Mouse (Mus musculus) limb, embryonic 14.5 days (tissue): ENCODE data around the gene Mtln. TPM values are rescaled to one million over a fixed set of nuclear protein-coding genes. Genes with fewer than 3 reads are reported as not detected.

Source experiments
- ATAC-seq: fragments of 200-750 bp; cut with Nextera tagmentation; 2 replicates; pipeline ENCODE4 v1.8.0; 2017; ENCODE audit warnings: low read depth, moderate number of reproducible peaks, moderate TSS enrichment; ENCODE audit not compliant: low FRiP score
- DNase-seq: peaks from one replicate; pipeline ENCODE4 v3.0.0-alpha.2; 2015; ENCODE audit warnings: low spot score
- H3K27ac ChIP-seq: fragments of 300-500 bp; sonication (generic); replicated peaks from 2 replicates; pipeline ENCODE4 v1.5.1; 2014; ENCODE audit warnings: low read depth, mild to moderate bottlenecking, low read length, moderate library complexity, mixed read lengths
- H3K27me3 ChIP-seq: fragments of 300-500 bp; sonication (generic); 2 replicates; pipeline ENCODE4 v1.6.1; 2014; ENCODE audit warnings: low read length, mixed read lengths; ENCODE audit not compliant: control insufficient read depth, insufficient read depth
- H3K36me3 ChIP-seq: fragments of 300-500 bp; sonication (generic); 2 replicates; pipeline ENCODE4 v1.6.1; 2014; ENCODE audit warnings: mild to moderate bottlenecking, low read length, moderate library complexity, mixed read lengths; ENCODE audit not compliant: control insufficient read depth, insufficient read depth
- H3K4me1 ChIP-seq: fragments of 300-500 bp; sonication (generic); 2 replicates; pipeline ENCODE4 v1.6.1; 2014; ENCODE audit warnings: antibody characterized with exemption, low read length, mixed read lengths; ENCODE audit not compliant: control insufficient read depth, insufficient read depth
- H3K4me2 ChIP-seq: fragments of 300-500 bp; sonication (generic); replicated peaks from 2 replicates; pipeline ENCODE4 v1.6.1; 2014; ENCODE audit warnings: low read depth, mild to moderate bottlenecking, low read length, moderate library complexity; ENCODE audit not compliant: severe bottlenecking
- H3K4me3 ChIP-seq: fragments of 300-500 bp; sonication (generic); replicated peaks from 2 replicates; pipeline ENCODE4 v1.5.1; 2014; ENCODE audit warnings: low read length
- H3K9ac ChIP-seq: fragments of 300-500 bp; sonication (generic); 2 replicates; pipeline ENCODE4 v1.6.1; 2014; ENCODE audit warnings: mild to moderate bottlenecking, low read depth, low read length, moderate library complexity; ENCODE audit not compliant: severe bottlenecking
- H3K9me3 ChIP-seq: fragments of 300-500 bp; sonication (generic); 2 replicates; pipeline ENCODE4 v1.6.1; 2016; ENCODE audit warnings: low read length; ENCODE audit not compliant: control insufficient read depth
- POLR2A ChIP-seq: fragments of 200-500 bp; IDR thresholded peaks from 2 replicates; pipeline ENCODE4 v1.8.0; 2012; ENCODE audit warnings: inconsistent platforms, mild to moderate bottlenecking, moderate library complexity, borderline replicate concordance; ENCODE audit not compliant: insufficient read depth, insufficient read length; ENCODE audit errors: extremely low read depth
- WGBS: fragments of 180-500 bp; shearing (Covaris S2); extraction: QIAGEN DNeasy Blood & Tissue Kit; methylation state at CpG from one replicate; pipeline ENCODE4 v1.1.7; 2014; 5-methylcytosine and 5-hydroxymethylcytosine counted together
- polyA plus RNA-seq, 2 experiments: library from polyadenylated mRNA; depleted of rRNA in 1 of 2; stranded (reverse) in 1 of 2; unstranded in 1 of 2; fragments of >200 nt; fragmentation: Nextera tagmentation in 1 of 2; extraction: Ambion mirVana in 1 of 2; gene quantifications; 2 replicates each; pipeline versions ENCODE4 v1.2.1 to v1.2.3; 2012 to 2014

The Mtln gene
- polyA plus RNA-seq (2012; rRNA removed), result 43.1 and 57.9 TPM in 2 replicates
- polyA plus RNA-seq (2014; fragmentation: Nextera tagmentation; extraction: Ambion mirVana), result 38.3 and 44.8 TPM in 2 replicates

DNA sequence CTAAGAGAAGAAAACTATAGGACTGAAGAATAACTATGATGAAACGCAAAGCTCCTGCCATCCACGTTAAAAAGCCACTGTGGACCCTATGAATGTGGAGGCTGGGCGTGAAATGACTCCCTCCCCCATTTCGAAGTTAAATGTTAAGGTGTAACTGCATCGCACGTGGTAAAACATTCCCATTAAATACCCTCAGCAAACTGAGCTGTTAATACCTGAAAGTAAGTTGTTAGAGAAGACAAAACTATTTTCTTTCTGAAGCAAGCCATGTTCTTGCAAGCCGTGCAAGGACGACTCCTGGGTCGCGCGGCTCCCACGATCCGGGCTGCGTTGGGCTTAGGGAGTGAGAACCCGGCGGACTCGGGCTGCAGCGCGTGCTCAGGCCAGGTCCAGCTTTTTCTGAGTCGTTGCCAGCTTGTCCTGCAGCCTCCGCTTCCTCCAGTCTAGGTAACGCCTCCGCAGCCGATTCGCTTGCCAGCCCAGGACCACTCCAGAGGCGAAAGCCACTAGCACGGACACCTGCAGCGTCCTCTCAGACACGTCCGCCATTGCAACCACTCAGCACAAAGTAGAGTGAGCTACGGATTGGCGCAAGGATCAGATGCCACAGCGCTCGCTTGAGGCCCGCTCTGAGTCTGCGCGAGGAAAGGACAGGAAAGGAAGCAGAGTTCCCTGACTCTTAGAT is at the start of gene Mtln:
TSS of gene Mtln (minus strand) at position 570 of the 685 bp plus-strand sequence.
- peak within 1 kb of the TSS; percentile 48 for H3K4me2 ChIP-seq
- H3K36me3 ChIP-seq, result no peaks in the 10 kb centered on the region
- peaks cover 14% of the 10 kb centered on the region for H3K4me1 ChIP-seq
- H3K4me3 ChIP-seq, result peak within 1 kb of the TSS; percentile 64
- H3K27ac ChIP-seq, result peak within 1 kb of the TSS; percentile 77
- peak; percentile 85; the same call in 1 of the 2 replicates for TF ChIP-seq POLR2A
- DNase-seq (peak; percentile 91), ATAC-seq (peak; percentile 93)
- no peaks in the 10 kb centered on the region for H3K27me3 ChIP-seq
- 1% methylated on average over 37 of the region's 37 CpGs for WGBS
- H3K9ac ChIP-seq, result peak within 1 kb of the TSS; percentile 76
- no peaks in the 10 kb centered on the region for H3K9me3 ChIP-seq

DNA sequence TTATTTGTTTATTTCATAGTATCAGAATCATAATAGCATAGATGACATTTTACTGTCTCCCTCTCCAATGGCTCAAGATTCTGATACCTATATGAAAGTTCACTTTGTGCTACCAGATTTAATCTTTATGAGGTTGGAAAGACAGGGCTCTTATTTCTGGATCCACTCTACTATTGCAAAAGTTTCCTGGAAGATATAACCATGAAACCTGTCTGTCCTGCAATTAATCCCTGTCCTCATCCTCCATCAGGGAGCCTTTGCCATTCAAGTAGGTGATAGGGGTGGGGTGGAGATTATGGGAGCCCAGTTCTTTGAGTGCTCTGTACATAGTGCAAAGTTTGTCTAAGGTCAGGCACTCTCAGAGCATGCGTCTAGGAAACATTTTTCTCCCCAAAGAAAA is 49.1 kb upstream of the Mtln start:
- H3K4me3 ChIP-seq, result no peak overlapping the region
- no peaks in the 10 kb centered on the region for H3K9me3 ChIP-seq
- TF ChIP-seq POLR2A, result no peak
- no peak for ATAC-seq
- peaks cover 19% of the 10 kb centered on the region for H3K27me3 ChIP-seq
- no peaks in the 10 kb centered on the region for H3K36me3 ChIP-seq
- WGBS, result 84% methylated on average over 1 of the region's 1 CpGs
- H3K27ac ChIP-seq, result no peak overlapping the region
- no peaks in the 10 kb centered on the region for H3K4me1 ChIP-seq
- DNase-seq, result no peak
- H3K9ac ChIP-seq, result no peak overlapping the region
- H3K4me2 ChIP-seq, result no peak overlapping the region

- no peak overlapping the region for H3K4me3 ChIP-seq
Observed at GRCm38 (mm10) chr2:127839425-127839824, 47.1 kb upstream of the Mtln start.

GRCm38 (mm10) chr2:127838576-127838975 is 46.3 kb upstream of the Mtln start, which contains the start of gene Acoxl:
Gene Acoxl, plus strand, starts transcription at chr2:127838876.
- Histone ChIP-seq H3K4me1 (no peaks in the 10 kb centered on the region), H3K4me3 (no peak within 1 kb of the TSS), H3K27me3 (peaks cover 19% of the 10 kb centered on the region), H3K4me2 (no peak within 1 kb of the TSS), H3K27ac (no peak within 1 kb of the TSS), H3K9ac (no peak within 1 kb of the TSS), H3K9me3 (no peaks in the 10 kb centered on the region), H3K36me3 (no peaks in the 10 kb centered on the region)
- DNase-seq (no peak), ATAC-seq (no peak)
- 62% methylated on average over 7 of the region's 7 CpGs for WGBS
- no peak for TF ChIP-seq POLR2A

More at GRCm38 (mm10) chr2:127839425-127839824, 47.1 kb upstream of the Mtln start:
- H3K4me1 ChIP-seq, result no peaks in the 10 kb centered on the region
- no peak for TF ChIP-seq POLR2A
- H3K9me3 ChIP-seq, result no peaks in the 10 kb centered on the region
- no peak overlapping the region for H3K9ac ChIP-seq
- peaks cover 19% of the 10 kb centered on the region for H3K27me3 ChIP-seq
- 21% methylated on average over 11 of the region's 11 CpGs for WGBS
- no peaks in the 10 kb centered on the region for H3K36me3 ChIP-seq
- ATAC-seq, result no peak
- H3K27ac ChIP-seq, result no peak overlapping the region
- DNase-seq, result no peak
- H3K4me2 ChIP-seq, result no peak overlapping the region

- peak; percentile 38 for DNase-seq
- Histone ChIP-seq H3K4me1 (0 out of 2 replicates have a peak, but pooled peaks cover 5% of the 10 kb centered on the region), H3K9ac (no peak overlapping the region), H3K36me3 (no peaks in the 10 kb centered on the region), H3K27ac (no peak overlapping the region), H3K9me3 (no peaks in the 10 kb centered on the region), H3K27me3 (no peaks in the 10 kb centered on the region), H3K4me3 (no peak overlapping the region), H3K4me2 (no peak overlapping the region)
- ATAC-seq, result no peak
- no peak for TF ChIP-seq POLR2A
- 18% methylated on average over 2 of the region's 2 CpGs for WGBS
Observed at GRCm38 (mm10) chr2:127832833-127833190, 40.5 kb upstream of the Mtln start.
